Mouse (Mus musculus) olfactory bulb, adult 2 months (tissue): ENCODE measurements around the gene Foxred1.

Experiments used
- CTCF ChIP-seq: fragments of 200-500 bp; IDR thresholded peaks from 2 replicates; pipeline ENCODE4 v1.5.1; 2012; ENCODE audit warnings: low read depth, mild to moderate bottlenecking, low read length, moderate library complexity; ENCODE audit not compliant: insufficient read depth
- POLR2A ChIP-seq: fragments of 200-500 bp; IDR thresholded peaks from 2 replicates; pipeline ENCODE4 v1.6.1; 2012; ENCODE audit warnings: mild to moderate bottlenecking, low read depth, low read length, moderate library complexity; ENCODE audit not compliant: insufficient read depth

- no peak for TF ChIP-seq CTCF
- TF ChIP-seq POLR2A = no peak
Observed at GRCm38 (mm10) chr9:35156862-35157261, 54.0 kb downstream of the Foxred1 start.
